ENCODE assay signal across 12 mouse cellular contexts in genomic region chr5:91994546-91994945, GRCm38 (mm10). TPM values are rescaled to one million over a fixed set of nuclear protein-coding genes. Genes with fewer than 3 reads are reported as not detected.
A peak's percentile ranks its signal among the peaks of the same experiment; 100 is the strongest.
DNase-seq lines count a peak whose midpoint lies in the region; ATAC-seq and TF ChIP-seq lines count a peak whose summit lies in the region.
"Had no signal": no experiment of that assay in that cellular context is flagged by ENCODE, and none has a peak within 500 bp of the region (broad histone marks: within the 10 kb centered on the region; RNA-seq: fewer than 3 reads in every experiment).

No protein-coding gene starts in this region.

- peaks cover 3% of the 10 kb centered on the region; the same call in 1 of the 2 replicates for H3K9me3 ChIP-seq in intestine, embryonic 16.5 days (ENCODE audit: control insufficient read depth, low read length)
- H3K9me3 ChIP-seq in midbrain, embryonic 13.5 days: no peaks in the 10 kb centered on the region
- H3K9me3 ChIP-seq: embryonic facial prominence, embryonic 13.5 days had no signal

- no peak for TF ChIP-seq POLR2A in lung, adult 2 months (IDR thresholded peaks at IDR 0.05; ENCODE audit: borderline replicate concordance, extremely low read depth, low read depth, low read length)

- TF ChIP-seq CTCF in lung, adult 2 months (IDR thresholded peaks at IDR 0.05; ENCODE audit: insufficient read depth, low read length): no peak

- H3K36me3 ChIP-seq in intestine, embryonic 16.5 days (ENCODE audit: control insufficient read depth, insufficient read depth, low read length): no peaks in the 10 kb centered on the region
- no peaks in the 10 kb centered on the region for H3K36me3 ChIP-seq in midbrain, embryonic 13.5 days
- H3K36me3 ChIP-seq: embryonic facial prominence, embryonic 13.5 days; heart, embryonic 15.5 days had no signal

- peak; percentile 91 for ATAC-seq in frontal cortex, adult (ENCODE audit: low TSS enrichment)
- no peak for ATAC-seq in intestine, embryonic 16.5 days
- ATAC-seq in midbrain, embryonic 13.5 days: no peak

- no peaks in the 10 kb centered on the region for H3K4me1 ChIP-seq in intestine, embryonic 16.5 days (ENCODE audit: control insufficient read depth, insufficient read depth, low read length)
- no peaks in the 10 kb centered on the region for H3K4me1 ChIP-seq in midbrain, embryonic 13.5 days (replicated peaks)
- H3K4me1 ChIP-seq in lung, adult 2 months (ENCODE audit: control insufficient read depth, insufficient read depth, low read length): no peaks in the 10 kb centered on the region
- H3K4me1 ChIP-seq: embryonic facial prominence, embryonic 13.5 days; heart, embryonic 15.5 days had no signal

- H3K27me3 ChIP-seq in intestine, embryonic 16.5 days (replicated peaks; ENCODE audit: control insufficient read depth, insufficient read depth, low read length): no peaks in the 10 kb centered on the region
- H3K27me3 ChIP-seq in midbrain, embryonic 13.5 days: no peaks in the 10 kb centered on the region
- H3K27me3 ChIP-seq: embryonic facial prominence, embryonic 13.5 days; heart, embryonic 15.5 days had no signal

- no peak for DNase-seq in frontal cortex, postnatal 10 days (ENCODE audit: low spot score in 2 of 2)
- DNase-seq in right cerebral cortex, adult 18-20 months: peak; percentile 80
- no peak for DNase-seq in right cerebral cortex, postnatal 4 days
- DNase-seq in left cerebral cortex, adult 18-20 months (ENCODE audit: low spot score in 2 of 2): peak; percentile 68
- no peak for DNase-seq in lung, adult 2 months
- DNase-seq: B cell, adult 2 months; thymus, postnatal 14 days had no signal

- no peak overlapping the region for H3K4me2 ChIP-seq in intestine, embryonic 16.5 days (ENCODE audit: low read depth, low read length)
- no peak overlapping the region for H3K4me2 ChIP-seq in midbrain, embryonic 13.5 days (replicated peaks)
- H3K4me2 ChIP-seq: embryonic facial prominence, embryonic 13.5 days; heart, embryonic 15.5 days had no signal

- 66% methylated on average over 13 of the region's 13 CpGs for WGBS in intestine, embryonic 16.5 days
- 59% methylated on average over 13 of the region's 13 CpGs for WGBS in midbrain, embryonic 13.5 days
- 52% methylated on average over 13 of the region's 13 CpGs for WGBS in lung, adult 2 months

- H3K9ac ChIP-seq in intestine, embryonic 16.5 days (ENCODE audit: low read depth, low read length): no peak overlapping the region
- no peak overlapping the region for H3K9ac ChIP-seq in midbrain, embryonic 13.5 days (replicated peaks)
- H3K9ac ChIP-seq: embryonic facial prominence, embryonic 13.5 days; heart, embryonic 15.5 days had no signal

- H3K4me3 ChIP-seq in intestine, embryonic 16.5 days (ENCODE audit: low read length): no peak overlapping the region
- no peak overlapping the region for H3K4me3 ChIP-seq in midbrain, embryonic 13.5 days (replicated peaks)
- H3K4me3 ChIP-seq in lung, adult 2 months (replicated peaks; ENCODE audit: extremely low read depth, low read depth, low read length): no peak overlapping the region
- H3K4me3 ChIP-seq: embryonic facial prominence, embryonic 13.5 days; heart, embryonic 15.5 days had no signal

- H3K27ac ChIP-seq in intestine, embryonic 16.5 days (ENCODE audit: low read length): no peak overlapping the region
- H3K27ac ChIP-seq in midbrain, embryonic 13.5 days: no peak overlapping the region
- H3K27ac ChIP-seq: embryonic facial prominence, embryonic 13.5 days; heart, embryonic 15.5 days had no signal

RNA-seq across cellular contexts. Expression of gene Odaph, which starts 7.3 kb away (rescaled TPM):
- not detected for total RNA-seq in left cerebral cortex, adult 18-20 months (2021)
- polyA plus RNA-seq in intestine, embryonic 16.5 days (2015; fragmentation: Nextera tagmentation; extraction: Ambion mirVana): not detected in 2 replicates
- polyA plus RNA-seq in midbrain, embryonic 13.5 days (2015; fragmentation: Nextera tagmentation; extraction: Ambion mirVana): not detected in 2 replicates
- polyA plus RNA-seq in lung, adult 2 months (2012; rRNA removed): not detected in 2 replicates
- polyA plus RNA-seq: embryonic facial prominence, embryonic 13.5 days; heart, embryonic 15.5 days had no signal

RNA-seq across cellular contexts. Expression of gene Rchy1, which starts 31.7 kb away (rescaled TPM):
- 10 to 100 TPM; 39.9 to 41.1 TPM for total RNA-seq in left cerebral cortex, adult 18-20 months (2021)
- polyA plus RNA-seq in intestine, embryonic 16.5 days (2015; fragmentation: Nextera tagmentation; extraction: Ambion mirVana): 75.1 and 77.3 TPM in 2 replicates
- polyA plus RNA-seq in midbrain, embryonic 13.5 days (2015; fragmentation: Nextera tagmentation; extraction: Ambion mirVana): 77.8 and 77.9 TPM in 2 replicates
- 17.2 and 25.5 TPM in 2 replicates for polyA plus RNA-seq in lung, adult 2 months (2012; rRNA removed)

RNA-seq across cellular contexts. Expression of gene Cdkl2, which starts 49.1 kb away (rescaled TPM):
- total RNA-seq in left cerebral cortex, adult 18-20 months (2021): 10 to 100 TPM; 36.4 to 37.4 TPM
- 2.7 and 3.7 TPM in 2 replicates for polyA plus RNA-seq in intestine, embryonic 16.5 days (2015; fragmentation: Nextera tagmentation; extraction: Ambion mirVana)
- polyA plus RNA-seq in midbrain, embryonic 13.5 days (2015; fragmentation: Nextera tagmentation; extraction: Ambion mirVana): 2.1 and 2.6 TPM in 2 replicates
- 3.4 and 3.8 TPM in 2 replicates for polyA plus RNA-seq in lung, adult 2 months (2012; rRNA removed)

Comparison
In these comparisons a context has a peak if more than half of its experiments do, and no peak if none do; other contexts are left out.
1. DNase-seq: peak in right cerebral cortex, adult 18-20 months (single experiment) and left cerebral cortex, adult 18-20 months (2 of 2); none in frontal cortex, postnatal 10 days (0 of 2), right cerebral cortex, postnatal 4 days (single experiment) and lung, adult 2 months (single experiment).